Mouse (Mus musculus): Measurements from ENCODE around the gene Tex261.
A peak's percentile ranks its signal among the peaks of the same experiment; 100 is the strongest.
"Not testable (repeated sequence)": the region's sequence is repeated elsewhere in the genome, so short reads cannot be mapped to it uniquely, and the experiment has no call there.

Gene Tex261

GRCm38 (mm10) chr6:83775638-83776293 is at the start of gene Tex261:
Gene Tex261, minus strand, starts transcription at chr6:83775813.
- peak; percentile 93 for DNase-seq (ENCODE audit: low spot score)

- DNase-seq (ENCODE audit: low spot score), result no peak
Measured at GRCm38 (mm10) chr6:83821856-83822255, 46.2 kb upstream of the Tex261 start.

- no peak for DNase-seq (ENCODE audit: low spot score)
Measured at GRCm38 (mm10) chr6:83820727-83821515, 45.3 kb upstream of the Tex261 start.

GRCm38 (mm10) chr6:83818996-83819395 is 43.4 kb upstream of the Tex261 start:
- no peak for DNase-seq (ENCODE audit: low spot score)

- DNase-seq (ENCODE audit: low spot score), result no peak
Measured at GRCm38 (mm10) chr6:83815801-83816200, 40.2 kb upstream of the Tex261 start.

GRCm38 (mm10) chr6:83802846-83803245 is 27.2 kb upstream of the Tex261 start:
- no peak for DNase-seq (ENCODE audit: low spot score)

GRCm38 (mm10) chr6:83802033-83802432 is 26.4 kb upstream of the Tex261 start:
- no peak for DNase-seq (ENCODE audit: low spot score)

GRCm38 (mm10) chr6:83796686-83797085 is 21.1 kb upstream of the Tex261 start:
- no peak for DNase-seq (ENCODE audit: low spot score)

- DNase-seq (ENCODE audit: low spot score), result peak; percentile 55
Measured at GRCm38 (mm10) chr6:83795492-83795900, 19.9 kb upstream of the Tex261 start.

GRCm38 (mm10) chr6:83794760-83795296 is 19.2 kb upstream of the Tex261 start, which contains the start of gene Nagk:
Gene Nagk, plus strand, starts transcription at chr6:83794982.
- peak; percentile 96 for DNase-seq (ENCODE audit: low spot score)

GRCm38 (mm10) chr6:83791251-83791890 is 15.8 kb upstream of the Tex261 start:
- DNase-seq (ENCODE audit: low spot score), result no peak

GRCm38 (mm10) chr6:83790533-83790932 is 14.9 kb upstream of the Tex261 start:
- DNase-seq (ENCODE audit: low spot score), result not testable (repeated sequence)

- no peak for DNase-seq (ENCODE audit: low spot score)
Measured at GRCm38 (mm10) chr6:83788554-83788953, 12.9 kb upstream of the Tex261 start.

GRCm38 (mm10) chr6:83786426-83786825 is 10.8 kb upstream of the Tex261 start:
- DNase-seq (ENCODE audit: low spot score), result no peak

- DNase-seq (ENCODE audit: low spot score), result peak; percentile 53
Measured at GRCm38 (mm10) chr6:83779026-83779425, 3.4 kb upstream of the Tex261 start.

- no peak for DNase-seq (ENCODE audit: low spot score)
Measured at GRCm38 (mm10) chr6:83778306-83778705, 2.7 kb upstream of the Tex261 start.

GRCm38 (mm10) chr6:83774781-83775563 is 641 bp downstream of the Tex261 start:
- no peak for DNase-seq (ENCODE audit: low spot score)

- DNase-seq (ENCODE audit: low spot score), result peak; percentile 22
Measured at GRCm38 (mm10) chr6:83774126-83774525, 1.5 kb downstream of the Tex261 start.

- DNase-seq (ENCODE audit: low spot score), result no peak
Measured at GRCm38 (mm10) chr6:83768485-83768884, 7.1 kb downstream of the Tex261 start.

GRCm38 (mm10) chr6:83766982-83767381 is 8.6 kb downstream of the Tex261 start:
- no peak for DNase-seq (ENCODE audit: low spot score)

- no peak for DNase-seq (ENCODE audit: low spot score)
Measured at GRCm38 (mm10) chr6:83762880-83763431, 12.7 kb downstream of the Tex261 start.

Measured in MN1 (cell line).